Mouse (Mus musculus) urinary bladder, adult 2 months (tissue): ENCODE results near the gene Gm10770. TPM values are rescaled to one million over a fixed set of nuclear protein-coding genes. Genes with fewer than 3 reads are reported as not detected.
"Not testable (repeated sequence)": the region's sequence is repeated elsewhere in the genome, so short reads cannot be mapped to it uniquely, and the experiment has no call there.

ENCODE experiments used
- DNase-seq: peaks from one replicate; pipeline ENCODE4 v3.0.0; 2022; ENCODE audit warnings: low spot score
- polyA plus RNA-seq: library from polyadenylated mRNA; depleted of rRNA; stranded (reverse); fragments of >200 nt; gene quantifications from 2 replicates; pipeline ENCODE4 v1.2.3, GENCODE M21; 2012; rRNA removed

The Gm10770 gene
- not detected in 2 replicates for polyA plus RNA-seq

DNA sequence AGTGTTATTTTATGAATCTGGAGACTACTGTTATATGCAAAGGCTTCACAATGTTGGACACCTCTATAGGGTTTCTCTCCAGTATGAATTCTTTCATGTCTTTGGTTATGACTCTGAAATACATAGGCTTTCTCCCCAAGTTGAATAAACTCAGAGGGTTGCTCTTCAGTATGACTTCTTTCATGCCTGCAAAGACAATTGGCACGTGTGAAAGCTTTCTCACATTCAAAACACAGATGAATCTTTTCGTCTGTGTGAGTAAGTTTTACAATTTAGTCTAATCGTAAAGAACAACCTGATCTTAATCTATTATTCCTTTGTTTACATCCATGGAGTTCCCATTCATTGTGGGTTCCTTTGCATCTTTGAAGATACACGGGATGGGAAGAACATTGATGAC is at the start of gene Gm10770:
TSS of gene Gm10770 (minus strand) at position 101 of the 400 bp plus-strand sequence.
- DNase-seq = not testable (repeated sequence)

DNA sequence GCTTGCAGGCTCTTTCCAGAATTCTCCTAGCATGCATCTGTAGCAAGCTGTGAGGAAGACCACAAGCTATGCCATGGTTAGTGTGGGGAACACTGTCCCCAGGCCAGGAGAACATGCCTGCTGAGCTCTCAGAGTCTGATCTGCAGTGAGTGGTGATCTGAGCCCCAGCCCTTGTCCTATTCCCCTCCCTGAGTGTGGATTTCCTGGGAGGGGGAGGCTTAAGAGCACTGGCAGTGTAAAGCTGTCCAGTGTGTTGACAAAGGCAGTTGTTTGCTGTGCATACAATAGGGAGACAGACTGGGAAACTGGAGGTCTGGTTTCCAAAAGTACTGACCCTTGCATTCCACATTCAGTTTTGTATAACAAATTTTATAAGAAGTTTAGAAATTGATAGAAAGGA is 43.8 kb upstream of the Gm10770 start:
- not testable (repeated sequence) for DNase-seq

DNA sequence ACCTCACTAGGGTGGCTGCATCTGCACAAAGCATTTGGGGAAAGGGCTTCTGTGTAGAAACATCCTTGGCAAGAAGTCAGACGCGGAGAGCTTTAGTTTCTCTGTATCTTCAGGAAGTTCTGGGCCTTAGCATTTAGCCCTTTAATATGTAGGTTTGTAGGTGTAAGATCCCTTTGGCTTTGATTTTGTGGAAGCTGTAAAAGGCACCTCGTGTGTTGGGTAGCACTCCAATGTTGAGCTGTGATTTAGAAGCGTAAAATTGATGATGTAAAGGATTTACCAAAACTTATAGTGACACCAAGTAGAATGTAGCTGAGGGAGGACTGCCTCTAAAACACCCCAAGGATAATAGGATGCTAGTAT is 38.9 kb upstream of the Gm10770 start:
- DNase-seq = not testable (repeated sequence)

DNA sequence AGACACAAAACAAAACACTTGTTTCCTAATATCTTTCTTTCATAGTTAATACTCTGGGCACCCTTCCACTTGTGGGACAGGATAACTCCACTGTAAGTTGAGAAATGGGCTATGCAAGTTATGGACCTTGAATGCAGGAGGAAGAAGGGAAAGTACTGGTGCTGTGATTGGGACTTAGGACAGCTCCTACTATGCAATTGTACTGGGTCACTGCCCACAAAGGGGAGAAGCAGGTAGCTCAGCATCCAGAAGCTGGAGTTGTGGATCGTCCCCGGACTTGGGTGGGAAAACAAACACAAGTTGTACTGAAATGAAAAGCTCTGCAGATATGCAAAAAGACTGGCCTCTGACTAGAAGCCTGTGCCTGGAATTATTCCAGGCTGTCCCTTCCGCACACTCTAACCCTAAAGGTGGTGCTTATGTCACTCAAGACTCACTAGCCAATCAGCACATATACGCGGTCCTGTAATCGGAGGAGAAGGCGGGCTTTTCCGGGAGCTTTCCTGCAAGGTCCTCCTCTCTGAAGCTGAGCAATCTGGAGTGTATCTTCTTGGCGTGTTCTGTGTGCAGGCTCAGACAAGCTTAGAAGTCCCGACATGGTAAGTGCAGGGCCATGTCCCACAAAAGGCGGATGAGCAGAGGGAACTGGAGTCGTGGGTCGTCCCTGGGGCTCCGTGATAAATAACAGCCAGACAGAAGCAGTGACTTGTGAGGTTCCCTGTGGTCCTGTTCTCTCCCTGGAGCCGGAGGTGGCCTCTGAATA is 38.3 kb upstream of the Gm10770 start, which contains the start of gene Zfp937:
TSS of gene Zfp937 (plus strand) at position 474 of the 763 bp plus-strand sequence.
- DNase-seq = peak; percentile 55

DNA sequence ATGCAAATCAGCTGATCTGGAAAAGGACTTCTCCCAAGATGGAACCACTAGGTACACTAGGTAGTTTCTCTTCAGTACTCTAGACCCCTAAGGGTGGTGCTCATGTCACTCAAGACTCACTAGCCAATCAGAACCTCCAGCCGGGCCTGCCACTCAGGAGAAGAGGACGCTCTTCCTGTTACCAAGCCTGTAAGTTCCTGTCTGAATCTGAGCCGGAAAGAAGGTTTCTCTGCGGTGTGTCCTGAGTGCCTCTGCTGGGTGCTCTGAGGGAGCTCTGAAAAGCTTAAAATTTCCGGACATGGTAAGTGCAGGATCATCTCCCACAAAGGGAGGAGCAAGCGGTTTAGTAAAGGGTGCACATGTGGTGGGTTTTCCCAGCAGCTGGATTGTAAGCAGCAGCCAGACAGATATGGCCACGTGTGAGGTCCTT is 2.1 kb upstream of the Gm10770 start, which contains the start of gene Gm14139:
TSS of gene Gm14139 (plus strand) at position 186 of the 430 bp plus-strand sequence.
- not testable (repeated sequence) for DNase-seq

DNA sequence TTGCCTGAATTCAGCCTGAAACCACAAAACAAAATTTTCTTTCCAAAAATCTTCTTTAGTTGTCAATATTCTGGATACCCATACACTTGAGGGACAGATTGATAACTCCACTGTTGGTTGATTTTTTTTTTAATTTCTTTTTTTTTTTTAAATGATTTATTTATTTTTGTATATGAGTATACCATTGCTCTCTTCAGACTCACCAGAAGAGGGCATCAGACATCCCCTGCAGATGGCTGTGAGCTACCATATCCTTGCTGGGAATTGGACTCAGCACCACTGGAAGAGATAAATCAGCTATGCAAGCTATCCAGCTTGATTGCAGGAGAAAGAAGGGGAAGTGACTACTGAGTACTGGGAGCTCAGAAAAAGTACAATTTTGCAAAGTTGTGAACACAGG is 1.6 kb upstream of the Gm10770 start:
- not testable (repeated sequence) for DNase-seq

DNA sequence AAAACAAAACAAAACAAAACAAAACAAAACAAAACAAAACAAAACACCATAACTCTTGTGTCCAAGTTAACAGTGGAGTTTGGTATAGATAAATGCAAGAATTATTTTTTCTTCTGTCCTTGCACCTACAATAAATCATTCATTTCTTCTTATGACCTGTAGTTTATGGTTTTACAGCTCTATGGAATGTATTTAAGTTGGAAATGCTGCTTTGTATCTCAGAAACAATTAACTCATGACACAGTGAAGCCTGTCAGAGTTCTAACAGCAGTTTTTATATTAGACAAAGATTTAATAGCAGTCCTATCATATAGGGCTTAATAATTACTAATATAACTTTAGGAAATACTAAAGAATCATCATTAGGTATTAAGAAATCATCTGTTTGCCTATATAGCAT is 5.6 kb downstream of the Gm10770 start:
- no peak for DNase-seq

DNA sequence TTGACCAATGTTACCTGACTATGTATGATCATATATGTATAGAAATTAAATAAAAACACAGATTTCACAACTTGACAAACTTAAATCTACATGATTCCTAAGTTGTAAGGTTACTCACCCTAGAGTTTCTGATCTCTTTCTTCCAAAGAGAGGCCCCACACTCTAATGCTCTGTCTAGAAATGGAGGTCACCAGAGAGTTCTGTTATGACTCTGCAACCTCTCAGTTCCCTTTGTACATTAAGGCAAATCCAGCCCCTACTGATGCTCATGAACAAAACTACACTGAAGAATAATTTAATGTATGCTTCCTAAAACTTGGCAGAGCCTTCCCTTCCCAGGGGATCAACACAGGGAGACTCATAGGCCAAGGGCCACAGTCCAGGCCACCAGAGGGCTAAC is 12.8 kb downstream of the Gm10770 start:
- DNase-seq = no peak

DNA sequence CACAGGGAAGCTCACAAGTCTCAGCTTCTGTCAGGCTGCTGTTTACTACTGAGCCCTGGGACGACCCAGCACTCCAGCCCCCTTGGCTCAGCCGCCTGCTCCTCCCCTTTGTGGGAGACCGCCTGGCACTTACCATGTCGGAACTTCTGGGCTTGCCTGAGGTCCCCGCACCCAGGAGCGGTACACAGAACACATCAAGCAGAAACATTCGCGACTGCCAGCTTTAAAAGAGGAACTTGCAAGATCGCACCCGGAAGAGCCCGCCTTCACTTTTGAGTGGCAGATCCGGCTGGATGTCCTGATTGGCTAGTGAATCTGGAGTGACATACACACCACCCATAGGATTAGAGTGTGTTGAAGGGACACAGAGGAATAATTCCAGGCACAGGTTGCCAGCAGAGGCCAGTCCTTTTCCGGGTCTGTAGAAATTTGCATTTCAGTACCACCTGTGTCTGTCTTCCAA is 43.0 kb downstream of the Gm10770 start, which contains the start of gene Zfp120:
TSS of gene Zfp120 (minus strand) at position 274 of the 463 bp plus-strand sequence.
- peak; percentile 66 for DNase-seq

DNA sequence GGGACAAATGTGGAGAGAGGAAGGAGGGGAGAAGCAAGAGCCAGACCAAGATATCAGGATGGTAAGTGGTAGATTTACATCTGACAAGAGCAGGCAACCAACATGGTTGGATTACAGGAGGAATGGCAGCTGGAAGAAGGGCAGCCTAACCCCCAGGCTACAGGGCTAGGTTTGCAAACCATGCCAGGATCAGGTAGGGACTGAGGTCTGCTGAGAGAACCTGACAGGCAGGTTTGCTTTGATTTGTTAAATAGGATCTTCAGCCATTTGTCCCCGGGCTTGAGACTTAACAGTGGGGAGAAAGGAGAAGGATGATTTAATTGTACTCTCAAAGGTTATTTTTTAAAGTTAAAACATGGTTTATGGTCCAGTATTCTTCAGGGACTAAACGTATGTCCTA is 46.7 kb downstream of the Gm10770 start:
- DNase-seq = no peak

DNA sequence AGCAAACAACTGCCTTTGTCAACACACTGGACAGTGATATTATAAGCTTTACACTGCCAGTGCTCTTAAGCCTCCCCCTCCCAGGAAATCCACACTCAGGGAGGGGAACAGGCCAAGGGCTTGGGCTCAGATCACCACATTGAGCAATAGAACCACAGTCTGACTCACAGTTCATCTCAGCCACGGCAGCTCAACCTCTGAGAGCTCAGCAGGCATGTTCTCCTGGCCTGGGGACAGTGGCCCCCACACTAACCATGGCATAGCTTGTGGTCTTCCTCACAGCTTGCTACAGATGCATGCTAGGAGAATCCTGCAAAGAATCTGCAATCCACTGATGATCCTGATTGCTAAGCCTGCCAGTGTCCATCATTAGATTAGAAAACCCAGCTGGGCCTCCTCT is 47.5 kb downstream of the Gm10770 start:
- not testable (repeated sequence) for DNase-seq

Other genes starting within 250 kb of the Gm10770 start
- 3.6 and 5.2 TPM in 2 replicates for gene Zfp120, start 43.0 kb downstream of the Gm10770 start, polyA plus RNA-seq
- not detected in 2 replicates for gene Gm14139, start 2.1 kb upstream of the Gm10770 start, polyA plus RNA-seq
- 3.6 and 3.9 TPM in 2 replicates for gene Zfp937, start 38.4 kb upstream of the Gm10770 start, polyA plus RNA-seq
- gene Gm21994, start 75.9 kb upstream of the Gm10770 start, polyA plus RNA-seq = 2.4 and 2.7 TPM in 2 replicates
- gene Gm14124, start 77.8 kb upstream of the Gm10770 start, polyA plus RNA-seq = 0.07 TPM in 2 replicates
- not detected in 2 replicates for gene Gm10130, start 144.0 kb upstream of the Gm10770 start, polyA plus RNA-seq
- gene 3300002I08Rik, start 183.1 kb upstream of the Gm10770 start, polyA plus RNA-seq = 3.3 and 3.5 TPM in 2 replicates